Mouse (Mus musculus): Measurements from ENCODE around the gene Edrf1. TPM values are rescaled to one million over a fixed set of nuclear protein-coding genes. Genes with fewer than 3 reads are reported as not detected.

Gene Edrf1
- polyA plus RNA-seq (2016; fragmentation: Nextera tagmentation; extraction: Ambion mirVana) = 32.2 and 33.0 TPM in 2 replicates

DNA sequence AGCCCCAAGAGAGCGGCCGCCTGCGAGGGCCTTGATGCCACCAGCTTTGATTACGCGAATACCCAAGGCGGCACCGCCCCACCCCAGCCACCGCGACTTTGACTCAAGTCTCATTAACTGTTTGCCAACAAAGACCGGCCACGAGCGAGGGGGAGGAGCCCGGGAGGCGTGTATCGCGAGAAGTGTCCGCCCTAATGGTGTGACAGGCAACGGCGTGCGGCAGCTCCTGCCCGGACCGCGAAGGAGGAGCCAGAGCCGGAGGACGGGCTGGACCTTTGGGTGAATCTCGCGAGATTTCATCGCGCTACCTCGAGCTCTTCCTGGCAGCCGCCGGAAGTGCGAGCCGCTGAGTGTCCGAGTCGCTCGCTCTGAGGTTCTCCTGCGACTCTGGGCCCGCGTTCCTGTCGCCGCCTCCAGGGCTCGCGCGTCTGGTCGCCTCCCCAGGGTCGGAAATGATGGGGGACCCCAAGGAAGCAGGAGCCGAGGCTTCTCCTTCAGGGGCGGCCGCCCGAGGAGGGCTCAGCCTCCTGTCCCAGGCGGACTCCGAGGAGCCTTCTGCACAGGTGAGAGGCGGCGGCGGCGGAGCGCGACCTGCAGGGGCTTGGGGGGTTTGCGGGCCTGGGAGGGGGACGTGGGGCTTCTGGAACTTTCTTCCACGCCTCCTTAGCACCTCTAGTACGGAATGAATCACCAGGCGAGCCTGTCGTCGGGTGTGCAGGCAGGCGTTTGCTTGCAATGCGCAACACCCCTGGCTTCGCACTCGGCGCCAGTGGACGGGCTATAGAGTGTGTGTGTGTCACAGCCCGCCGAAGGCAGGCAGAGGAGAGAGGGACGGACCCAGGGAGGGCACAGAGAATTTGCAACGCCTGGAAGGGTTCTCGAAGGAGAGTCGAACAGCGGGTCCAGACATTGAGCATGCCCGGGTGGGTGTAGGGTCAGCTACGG lies at the start of gene Edrf1:
TSS of gene Edrf1 (plus strand) at position 183 of the 945 bp plus-strand sequence.
- Histone ChIP-seq H3K4me2 (replicated peaks) (peak within 1 kb of the TSS; percentile 95), H3K27me3 (no peaks in the 10 kb centered on the region), H3K4me1 (peaks cover 9% of the 10 kb centered on the region), H3K9ac (replicated peaks) (peak within 1 kb of the TSS; percentile 93), H3K9me3 (no peaks in the 10 kb centered on the region), H3K27ac (replicated peaks) (peak within 1 kb of the TSS; percentile 91), H3K4me3 (peak within 1 kb of the TSS; percentile 93), H3K36me3 (peaks cover 24% of the 10 kb centered on the region)
- under 1% methylated on average over 81 of the region's 81 CpGs for WGBS
- peak; percentile 98 for ATAC-seq (ENCODE audit: low FRiP score, low read depth)

DNA sequence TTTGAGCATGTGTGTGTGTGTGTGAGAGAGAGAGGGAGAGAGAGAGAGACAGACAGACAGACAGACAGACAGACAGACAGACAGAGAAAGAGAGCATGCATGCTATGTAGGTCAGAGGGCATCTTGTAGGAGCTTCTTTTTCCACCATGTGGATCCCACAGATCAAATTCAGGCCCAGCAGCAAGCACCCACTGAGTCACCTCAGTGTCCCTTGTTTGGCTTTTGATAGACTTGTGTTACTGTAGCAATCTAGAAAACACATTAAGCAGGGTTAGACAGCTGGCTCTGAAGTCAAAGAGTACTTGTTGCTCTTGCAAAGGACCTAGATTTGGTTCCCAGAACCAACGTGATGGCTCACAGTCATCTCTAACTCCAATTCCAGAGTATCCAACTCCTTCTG lies 45.6 kb upstream of the Edrf1 start:
- Histone ChIP-seq H3K27me3 (no peaks in the 10 kb centered on the region), H3K4me2 (replicated peaks) (no peak overlapping the region), H3K4me1 (no peaks in the 10 kb centered on the region), H3K9ac (replicated peaks) (no peak overlapping the region), H3K9me3 (no peaks in the 10 kb centered on the region), H3K27ac (replicated peaks) (no peak overlapping the region), H3K4me3 (no peak overlapping the region), H3K36me3 (no peaks in the 10 kb centered on the region)
- ATAC-seq (ENCODE audit: low FRiP score, low read depth) = no peak
- 91% methylated on average over 1 of the region's 1 CpGs for WGBS

DNA sequence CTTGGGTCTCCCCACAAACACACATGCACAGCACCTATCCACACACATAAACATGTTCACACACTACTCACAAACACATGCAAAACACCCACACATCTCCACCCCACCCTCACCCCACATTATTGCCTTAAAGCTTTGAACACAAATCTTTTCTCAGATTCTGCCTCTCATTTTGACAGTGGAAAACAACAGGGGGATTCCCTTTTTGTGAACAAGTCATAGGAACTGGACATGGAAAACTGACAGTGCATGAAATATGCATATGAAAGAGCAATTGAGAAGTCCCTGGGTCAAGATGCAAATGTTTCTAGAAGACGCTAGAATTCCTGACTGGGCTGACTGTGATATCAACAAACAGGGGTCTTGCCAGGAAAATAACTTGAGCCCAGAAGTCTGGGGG lies 36.8 kb upstream of the Edrf1 start:
- Histone ChIP-seq H3K27me3 (no peaks in the 10 kb centered on the region), H3K4me1 (no peaks in the 10 kb centered on the region), H3K4me3 (no peak overlapping the region), H3K27ac (replicated peaks) (no peak overlapping the region), H3K9me3 (no peaks in the 10 kb centered on the region), H3K36me3 (no peaks in the 10 kb centered on the region), H3K4me2 (replicated peaks) (no peak overlapping the region), H3K9ac (replicated peaks) (no peak overlapping the region)
- no peak for ATAC-seq (ENCODE audit: low FRiP score, low read depth)
- WGBS = 54% methylated on average over 1 of the region's 1 CpGs

DNA sequence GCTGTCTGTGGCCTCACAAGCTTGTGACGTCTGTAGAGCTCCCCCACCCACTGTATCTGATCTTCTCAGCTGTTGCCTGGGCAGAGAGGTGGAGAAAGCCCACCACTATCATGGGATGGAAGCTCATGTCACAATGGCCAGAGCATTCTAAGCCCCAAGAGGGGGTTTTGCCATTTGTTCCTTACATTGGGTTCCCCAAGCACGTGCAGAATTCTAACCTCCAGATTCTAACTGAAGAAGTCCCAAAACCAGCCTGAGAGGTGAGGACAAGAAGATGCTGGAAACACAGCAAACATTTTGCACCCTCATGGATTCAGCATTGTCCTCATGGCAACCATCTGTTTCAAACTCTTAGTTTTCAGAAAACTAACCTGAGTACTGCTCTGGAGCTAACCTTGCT lies 35.3 kb upstream of the Edrf1 start, which contains the start of gene Tex36:
TSS of gene Tex36 (minus strand) at position 101 of the 400 bp plus-strand sequence.
- Histone ChIP-seq H3K9me3 (no peaks in the 10 kb centered on the region), H3K4me1 (no peaks in the 10 kb centered on the region), H3K27me3 (no peaks in the 10 kb centered on the region), H3K36me3 (no peaks in the 10 kb centered on the region), H3K9ac (replicated peaks) (no peak within 1 kb of the TSS), H3K27ac (replicated peaks) (no peak within 1 kb of the TSS), H3K4me3 (no peak within 1 kb of the TSS), H3K4me2 (replicated peaks) (no peak within 1 kb of the TSS)
- no peak for ATAC-seq (ENCODE audit: low FRiP score, low read depth)
- WGBS = 58% methylated on average over 2 of the region's 2 CpGs

DNA sequence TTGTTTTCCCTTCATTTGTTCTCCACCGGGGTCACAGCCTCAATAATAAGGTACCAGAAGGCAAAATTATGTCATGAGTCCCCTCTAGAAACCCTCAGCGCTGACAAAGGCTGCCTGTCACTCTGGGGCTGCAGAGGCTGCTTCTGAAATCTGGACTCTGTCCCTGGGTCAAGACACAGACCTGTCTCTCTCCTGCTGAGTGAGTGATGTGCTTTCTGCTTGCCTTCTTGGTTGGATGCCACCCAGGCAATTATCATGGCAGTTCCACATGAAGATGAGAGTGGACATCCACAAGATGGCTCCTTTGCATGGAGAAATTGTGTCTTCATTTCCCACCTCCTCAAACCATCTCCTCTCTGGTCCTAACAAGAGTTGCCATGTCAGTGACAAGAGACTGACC lies 34.2 kb upstream of the Edrf1 start:
- Histone ChIP-seq H3K9me3 (no peaks in the 10 kb centered on the region), H3K4me3 (no peak overlapping the region), H3K4me1 (peaks cover 9% of the 10 kb centered on the region; the same call in 1 of the 2 replicates), H3K36me3 (no peaks in the 10 kb centered on the region), H3K27ac (replicated peaks) (no peak overlapping the region), H3K4me2 (replicated peaks) (no peak overlapping the region), H3K9ac (replicated peaks) (no peak overlapping the region), H3K27me3 (no peaks in the 10 kb centered on the region)
- 83% methylated on average over 2 of the region's 2 CpGs for WGBS
- ATAC-seq (ENCODE audit: low FRiP score, low read depth) = no peak

DNA sequence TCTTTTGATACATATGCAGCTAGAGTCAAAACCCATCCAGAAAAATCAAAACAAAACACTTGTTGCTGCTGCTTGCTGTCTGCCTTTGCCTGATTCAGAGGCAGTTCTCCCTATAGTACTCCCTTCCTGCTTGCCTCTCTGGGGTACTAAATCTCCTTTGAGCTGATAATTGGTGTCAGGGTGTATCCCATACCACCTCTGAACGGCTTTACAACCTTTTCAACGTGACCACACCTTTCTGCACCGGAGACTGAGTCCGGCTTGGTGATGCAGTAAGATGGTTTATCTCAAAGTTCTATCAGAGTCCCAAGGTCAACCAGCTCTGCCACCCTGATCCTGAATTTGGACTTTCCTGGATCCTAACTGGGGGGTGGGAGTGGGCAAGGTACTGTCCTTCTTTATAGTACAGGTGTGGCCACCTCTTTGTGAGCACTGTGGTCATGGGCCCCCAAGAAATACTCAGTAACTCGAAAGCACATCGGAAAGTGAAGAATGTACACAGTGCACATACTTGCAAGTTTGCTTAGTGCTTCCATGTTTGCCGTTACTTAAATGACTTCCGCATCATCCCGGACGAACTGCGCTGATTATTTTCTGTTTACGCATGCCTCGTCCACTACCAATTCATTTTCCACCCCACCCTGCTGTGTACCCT lies 32.8 kb upstream of the Edrf1 start:
- no peaks in the 10 kb centered on the region for H3K9me3 ChIP-seq
- 88% methylated on average over 13 of the region's 13 CpGs for WGBS
- no peak overlapping the region for H3K27ac ChIP-seq (replicated peaks)
- ATAC-seq (ENCODE audit: low FRiP score, low read depth) = no peak
- H3K36me3 ChIP-seq = no peaks in the 10 kb centered on the region
- H3K9ac ChIP-seq (replicated peaks) = no peak overlapping the region
- H3K4me1 ChIP-seq = peaks cover 17% of the 10 kb centered on the region; the same call in 1 of the 2 replicates
- no peak overlapping the region for H3K4me3 ChIP-seq
- H3K4me2 ChIP-seq (replicated peaks) = no peak overlapping the region
- H3K27me3 ChIP-seq = no peaks in the 10 kb centered on the region

DNA sequence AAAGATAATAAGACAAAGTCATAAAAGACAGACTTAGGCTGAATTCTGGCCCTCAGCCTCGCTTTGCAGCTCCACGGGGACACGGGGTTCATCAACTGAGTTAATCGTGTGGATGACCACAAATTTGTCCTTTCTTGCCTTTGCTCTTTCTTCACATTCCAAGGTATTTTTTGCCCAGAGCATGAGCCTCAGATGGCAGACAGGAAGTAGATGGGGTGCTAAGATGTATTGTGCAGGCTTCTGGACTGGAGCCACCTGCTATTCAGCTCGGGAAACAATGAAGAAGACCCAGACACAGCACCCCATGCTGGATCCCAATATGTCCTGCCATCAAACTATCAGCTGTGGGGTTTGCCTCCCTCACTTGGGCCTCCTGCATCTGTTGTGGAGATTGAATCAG lies 30.0 kb upstream of the Edrf1 start:
- Histone ChIP-seq H3K27me3 (no peaks in the 10 kb centered on the region), H3K27ac (replicated peaks) (no peak overlapping the region), H3K4me2 (replicated peaks) (no peak overlapping the region), H3K4me1 (peaks cover 17% of the 10 kb centered on the region; the same call in 1 of the 2 replicates), H3K36me3 (no peaks in the 10 kb centered on the region), H3K9me3 (no peaks in the 10 kb centered on the region), H3K9ac (replicated peaks) (no peak overlapping the region), H3K4me3 (no peak overlapping the region)
- 81% methylated on average over 5 of the region's 5 CpGs for WGBS
- no peak for ATAC-seq (ENCODE audit: low FRiP score, low read depth)

DNA sequence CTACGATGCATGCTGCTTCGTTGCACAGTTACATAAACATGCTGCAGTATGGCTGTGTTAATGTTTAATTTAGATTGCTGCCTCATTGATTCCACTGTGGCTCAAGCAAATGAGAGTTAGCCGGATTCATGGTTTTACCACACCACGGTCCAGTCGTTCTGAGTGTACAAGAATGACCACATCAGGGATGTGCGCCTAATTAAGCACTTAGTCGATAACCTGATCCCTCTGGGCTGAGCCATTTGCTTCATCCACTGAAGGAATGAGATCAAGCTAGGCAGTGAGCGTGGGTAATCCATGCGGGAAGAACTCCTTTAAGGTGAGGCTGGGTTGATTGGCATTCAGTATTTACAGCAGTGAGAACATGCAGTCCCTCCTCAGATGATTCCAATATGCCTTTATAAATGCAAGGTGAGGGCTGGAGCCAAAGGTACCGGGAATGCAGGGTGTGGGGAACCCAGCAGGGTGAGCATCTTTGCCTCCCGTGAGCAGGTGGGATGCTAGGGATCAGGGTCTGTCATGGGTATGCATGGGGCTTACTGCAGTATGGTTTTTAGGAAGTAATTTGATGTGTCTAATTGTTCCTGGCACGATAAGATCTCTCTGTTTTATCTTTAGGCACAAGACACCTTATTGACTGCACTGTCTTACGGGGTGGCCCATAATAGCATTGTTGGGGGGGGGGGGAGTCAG lies 29.3 kb upstream of the Edrf1 start:
- no peak for ATAC-seq (ENCODE audit: low FRiP score, low read depth)
- WGBS = 61% methylated on average over 13 of the region's 13 CpGs
- H3K36me3 ChIP-seq = no peaks in the 10 kb centered on the region
- no peaks in the 10 kb centered on the region for H3K9me3 ChIP-seq
- no peaks in the 10 kb centered on the region for H3K27me3 ChIP-seq
- no peak overlapping the region for H3K9ac ChIP-seq (replicated peaks)
- H3K4me1 ChIP-seq = peaks cover 17% of the 10 kb centered on the region; the same call in 1 of the 2 replicates
- no peak overlapping the region for H3K4me3 ChIP-seq
- peak overlapping the region; percentile 54 for H3K27ac ChIP-seq (replicated peaks)
- H3K4me2 ChIP-seq (replicated peaks) = no peak overlapping the region

DNA sequence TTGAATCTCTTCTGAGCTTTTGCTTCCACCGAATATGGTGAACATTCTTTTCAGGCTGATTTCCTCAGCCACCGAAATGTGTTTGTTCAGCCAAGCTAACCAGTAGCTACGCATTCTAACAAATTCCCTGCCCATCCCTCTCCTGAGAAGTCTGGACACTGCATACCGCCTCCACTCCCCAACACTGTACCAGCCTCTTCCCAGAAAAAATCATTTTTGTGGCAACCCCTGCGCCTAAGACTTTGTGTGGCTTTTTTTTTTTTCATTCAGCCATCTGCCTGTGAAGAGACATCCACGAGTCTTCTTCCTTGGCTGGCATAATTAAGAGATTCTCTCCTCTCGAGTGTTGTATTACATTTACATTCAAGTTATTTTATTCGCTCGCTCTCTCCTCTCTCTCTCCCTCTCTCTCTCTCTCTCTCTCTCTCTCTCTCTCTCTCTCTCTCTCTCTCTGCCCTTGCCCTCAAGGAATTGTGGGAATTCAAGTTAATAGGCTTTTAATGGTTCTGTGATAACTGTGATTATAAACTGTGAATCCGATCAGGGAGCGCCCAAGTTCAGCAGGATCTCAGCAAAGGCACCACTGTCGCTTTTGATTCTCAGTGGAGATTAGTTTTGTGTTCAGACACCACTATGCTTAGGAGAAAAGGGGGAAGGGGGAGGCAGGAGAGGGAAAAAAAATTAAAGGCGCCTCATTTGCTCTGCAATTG lies 28.6 kb upstream of the Edrf1 start:
- H3K9me3 ChIP-seq = no peaks in the 10 kb centered on the region
- no peaks in the 10 kb centered on the region for H3K27me3 ChIP-seq
- peaks cover 17% of the 10 kb centered on the region; the same call in 1 of the 2 replicates for H3K4me1 ChIP-seq
- no peak for ATAC-seq (ENCODE audit: low FRiP score, low read depth)
- H3K4me3 ChIP-seq = no peak overlapping the region
- H3K9ac ChIP-seq (replicated peaks) = no peak overlapping the region
- no peaks in the 10 kb centered on the region for H3K36me3 ChIP-seq
- H3K27ac ChIP-seq (replicated peaks) = peak overlapping the region; percentile 54; the same call in 1 of the 2 replicates
- WGBS = 50% methylated on average over 13 of the region's 13 CpGs
- no peak overlapping the region for H3K4me2 ChIP-seq (replicated peaks)

DNA sequence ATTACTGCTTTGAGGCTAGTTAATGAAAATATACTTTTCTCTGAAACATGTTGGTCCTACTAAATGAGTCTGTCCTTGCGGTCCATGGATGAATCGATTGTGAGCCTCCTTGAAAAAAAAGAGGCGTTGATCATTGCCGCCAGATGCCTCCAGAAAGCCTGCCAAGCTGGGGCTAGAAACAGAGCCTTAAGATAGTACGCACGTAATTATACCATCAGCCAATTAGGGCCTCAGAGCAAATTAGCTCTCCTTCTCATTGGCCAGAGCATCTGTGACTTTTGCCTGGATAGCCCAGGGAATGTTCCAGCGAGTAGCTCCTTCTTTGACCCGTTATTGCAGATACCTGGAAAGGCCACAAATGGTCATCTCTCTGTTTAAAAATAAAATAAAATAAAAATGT lies 27.8 kb upstream of the Edrf1 start:
- WGBS = 80% methylated on average over 8 of the region's 8 CpGs
- Histone ChIP-seq H3K27ac (replicated peaks) (no peak overlapping the region), H3K4me1 (peaks cover 17% of the 10 kb centered on the region; the same call in 1 of the 2 replicates), H3K9me3 (no peaks in the 10 kb centered on the region), H3K4me2 (replicated peaks) (no peak overlapping the region), H3K36me3 (no peaks in the 10 kb centered on the region), H3K4me3 (no peak overlapping the region), H3K27me3 (no peaks in the 10 kb centered on the region), H3K9ac (replicated peaks) (no peak overlapping the region)
- no peak for ATAC-seq (ENCODE audit: low FRiP score, low read depth)

DNA sequence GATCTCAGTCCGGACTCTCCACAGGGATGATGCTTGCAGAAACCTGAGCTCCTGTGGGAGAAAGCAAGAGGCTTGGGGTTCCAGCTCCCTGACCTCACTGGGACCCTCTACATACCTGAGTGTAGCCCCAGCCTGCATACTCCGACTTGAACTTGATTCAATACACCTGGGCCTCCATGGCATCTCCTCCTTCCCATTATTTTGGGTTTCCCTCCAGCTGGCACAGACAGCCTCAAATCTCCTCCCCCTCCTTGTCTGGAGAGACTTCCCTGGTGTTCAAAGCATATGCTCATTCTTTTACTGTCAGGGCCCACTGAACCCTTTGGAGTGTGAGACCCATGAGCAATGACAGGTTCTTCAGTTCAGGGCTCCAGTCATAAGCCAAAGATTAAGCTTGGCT lies 24.4 kb upstream of the Edrf1 start:
- Histone ChIP-seq H3K4me2 (replicated peaks) (no peak overlapping the region), H3K9ac (replicated peaks) (no peak overlapping the region), H3K27ac (replicated peaks) (no peak overlapping the region), H3K36me3 (no peaks in the 10 kb centered on the region), H3K27me3 (no peaks in the 10 kb centered on the region), H3K4me3 (no peak overlapping the region), H3K9me3 (no peaks in the 10 kb centered on the region), H3K4me1 (peaks cover 11% of the 10 kb centered on the region; the same call in 1 of the 2 replicates)
- WGBS = 76% methylated on average over 2 of the region's 2 CpGs
- ATAC-seq (ENCODE audit: low FRiP score, low read depth) = no peak

All from midbrain, embryonic 12.5 days (tissue).